Mouse (Mus musculus) c-Kit-positive CD71-positive TER-119-positive erythroid progenitor cells, embryonic 14.5 days (primary cell): ENCODE data around the gene Slc25a26.

Source experiments
- DNase-seq: peaks from one replicate; pipeline ENCODE4 v3.0.0-alpha.2; 2013; ENCODE audit warnings: low spot score

The Slc25a26 gene

DNA sequence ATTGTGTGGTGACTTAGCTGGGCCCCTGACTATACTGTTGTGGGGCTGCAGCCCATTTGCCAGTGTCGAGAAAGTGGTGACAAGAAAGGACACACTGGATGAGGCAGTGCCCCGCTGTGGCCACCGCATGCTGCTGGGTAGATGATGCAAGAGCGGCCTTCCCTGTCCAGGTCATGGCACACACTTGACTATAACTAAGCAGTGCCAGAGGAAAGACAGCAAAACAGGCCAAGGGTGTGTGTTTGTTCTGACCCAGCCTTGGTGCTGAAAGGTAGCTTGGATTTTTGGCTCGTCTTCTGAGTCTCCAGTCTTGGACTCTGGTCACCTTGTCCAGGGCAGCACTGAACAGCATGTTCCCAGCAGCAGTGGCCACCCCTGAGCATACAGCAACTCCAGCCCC is 101.0 kb downstream of the Slc25a26 start:
- DNase-seq = no peak

DNA sequence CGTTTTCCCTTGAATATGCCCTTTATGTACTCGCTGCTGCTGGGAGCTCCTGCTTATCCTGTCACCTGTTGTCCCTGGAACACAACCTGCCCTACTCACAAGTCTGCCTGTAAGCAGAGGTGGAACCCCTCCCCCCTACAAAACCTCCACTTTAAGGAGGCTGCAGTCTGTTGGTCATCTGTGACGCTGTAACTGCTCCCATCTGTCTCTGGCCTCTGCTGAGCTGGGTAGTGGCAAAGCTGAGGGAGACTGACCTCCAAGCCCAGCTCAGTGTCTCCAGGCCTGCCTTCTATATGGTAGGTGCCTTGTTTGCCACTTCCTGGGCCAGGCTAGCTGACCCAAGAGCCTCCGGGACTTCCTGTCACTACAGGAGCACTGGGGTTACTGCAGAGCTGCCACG is 101.7 kb downstream of the Slc25a26 start:
- DNase-seq = no peak

DNA sequence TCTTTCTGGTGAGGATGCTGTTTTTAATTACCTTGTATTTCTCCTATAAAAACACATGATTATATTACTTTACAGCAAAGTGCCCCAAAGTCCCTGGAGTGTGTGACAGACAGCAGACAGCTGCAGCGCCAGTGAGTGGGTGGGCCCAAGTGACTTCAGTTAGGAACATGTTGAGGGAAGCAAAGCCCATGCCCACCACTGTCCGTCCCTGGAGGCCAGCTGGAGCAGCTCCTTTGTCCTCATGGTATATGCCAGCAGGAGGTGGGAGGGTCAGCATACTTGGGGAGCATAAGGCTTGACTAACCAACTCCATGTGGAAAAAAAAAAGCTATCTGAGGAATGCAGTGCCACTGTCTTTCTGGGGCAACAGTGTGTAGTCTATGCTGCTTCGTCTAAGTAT is 103.9 kb downstream of the Slc25a26 start:
- DNase-seq = no peak

DNA sequence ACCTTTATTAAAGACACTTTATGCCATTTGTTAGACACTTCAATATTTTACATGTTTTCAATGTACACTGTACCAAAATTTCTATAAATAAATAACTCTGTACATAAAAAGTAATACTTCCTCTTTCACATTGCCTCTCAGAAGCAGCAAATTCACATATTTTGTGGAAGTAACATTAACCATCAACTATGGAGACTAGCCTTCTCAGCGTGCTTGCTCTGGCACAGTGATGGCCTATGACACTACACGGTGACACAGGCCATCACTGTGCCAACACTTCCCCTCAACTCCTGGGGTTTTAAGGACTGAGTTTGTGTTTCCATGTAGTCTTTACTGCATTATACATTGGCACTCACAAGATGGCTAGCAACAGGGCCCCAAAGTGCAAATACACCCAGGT is 104.4 kb downstream of the Slc25a26 start:
- no peak for DNase-seq

DNA sequence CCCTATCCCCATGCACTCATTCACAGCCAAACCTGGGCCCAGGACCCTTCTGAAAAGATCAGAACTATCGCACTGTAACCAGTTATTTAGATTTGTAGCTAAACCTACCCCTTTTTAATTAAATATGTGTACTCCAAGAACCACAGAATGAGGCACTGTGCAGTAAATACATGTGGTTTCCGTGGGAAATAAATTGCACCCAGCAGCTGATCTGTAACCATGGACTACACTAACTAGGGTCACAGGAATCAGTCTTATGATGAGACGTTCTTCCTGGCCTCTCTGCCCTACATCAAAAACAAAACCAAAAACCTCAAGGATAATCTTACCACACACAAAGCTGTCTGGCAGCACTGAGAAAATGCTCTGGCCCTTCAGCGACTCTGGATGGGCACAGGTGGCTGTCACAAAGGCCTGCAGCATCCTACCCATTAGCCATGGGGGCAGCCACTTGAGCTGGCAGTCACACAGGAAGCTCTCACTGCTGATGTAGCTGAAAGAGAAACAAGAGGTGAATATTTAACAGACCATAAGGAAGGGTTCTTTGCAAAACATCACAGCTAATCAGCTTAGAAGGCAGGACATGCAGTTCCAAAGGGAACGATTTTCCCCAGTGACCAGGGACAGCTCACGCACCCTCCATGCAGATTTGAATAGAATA is 113.2 kb downstream of the Slc25a26 start:
- no peak for DNase-seq

DNA sequence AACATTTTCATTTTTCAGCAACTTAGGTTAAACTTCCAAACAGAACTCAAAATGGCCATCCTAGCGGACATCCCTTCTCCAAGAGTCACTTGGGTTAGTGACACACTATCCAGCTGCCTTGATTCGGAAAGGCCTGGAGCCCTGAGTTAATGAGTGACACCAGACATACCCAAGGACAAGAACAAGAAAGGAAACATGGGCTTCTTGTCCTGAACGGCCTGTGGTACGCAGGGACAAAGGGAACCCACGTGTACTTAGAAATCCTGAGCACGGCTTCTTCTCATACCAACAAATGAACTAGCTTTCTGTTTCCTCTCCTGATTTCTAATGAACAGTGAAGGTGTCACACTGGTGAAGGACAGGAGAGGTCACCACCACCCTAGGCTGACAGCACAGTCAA is 114.2 kb downstream of the Slc25a26 start:
- DNase-seq = no peak

DNA sequence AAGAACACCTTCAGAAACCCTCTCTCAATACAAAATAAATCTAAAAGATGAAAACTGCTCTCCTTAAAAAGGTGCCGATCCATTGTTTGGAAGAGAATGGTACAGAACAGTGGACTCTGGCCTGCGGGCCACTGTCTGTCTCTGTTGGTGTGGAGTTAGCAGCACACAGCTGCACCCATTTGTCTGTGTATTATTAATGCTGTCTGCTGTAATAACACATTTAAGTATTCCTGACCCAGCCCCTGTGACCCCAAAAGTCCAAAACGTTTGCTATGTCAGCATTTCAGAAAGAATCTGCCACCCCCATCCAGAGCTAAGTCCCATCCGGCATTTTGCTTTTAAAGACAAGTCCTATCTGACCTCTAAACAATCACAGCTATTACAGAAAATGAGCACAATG is 115.8 kb downstream of the Slc25a26 start:
- DNase-seq = no peak

DNA sequence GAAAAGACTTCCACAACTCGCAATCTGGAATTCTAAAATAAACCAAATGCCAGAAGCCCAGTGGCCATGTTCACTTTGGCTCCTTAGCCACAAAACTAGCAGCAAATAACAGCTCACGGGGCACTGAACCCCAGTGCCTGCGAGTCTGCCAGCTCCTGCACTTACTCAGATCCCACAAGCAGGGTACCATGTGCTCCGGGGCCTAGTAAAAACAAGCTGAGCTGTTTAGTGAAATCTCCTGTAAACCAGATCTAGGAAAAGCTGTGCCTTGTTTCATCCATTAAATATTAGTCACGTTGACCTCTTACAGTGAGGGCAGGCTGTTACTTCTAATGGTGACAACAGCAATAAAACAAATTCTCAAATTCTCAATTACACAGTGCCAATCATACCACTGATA is 118.5 kb downstream of the Slc25a26 start:
- DNase-seq = no peak

DNA sequence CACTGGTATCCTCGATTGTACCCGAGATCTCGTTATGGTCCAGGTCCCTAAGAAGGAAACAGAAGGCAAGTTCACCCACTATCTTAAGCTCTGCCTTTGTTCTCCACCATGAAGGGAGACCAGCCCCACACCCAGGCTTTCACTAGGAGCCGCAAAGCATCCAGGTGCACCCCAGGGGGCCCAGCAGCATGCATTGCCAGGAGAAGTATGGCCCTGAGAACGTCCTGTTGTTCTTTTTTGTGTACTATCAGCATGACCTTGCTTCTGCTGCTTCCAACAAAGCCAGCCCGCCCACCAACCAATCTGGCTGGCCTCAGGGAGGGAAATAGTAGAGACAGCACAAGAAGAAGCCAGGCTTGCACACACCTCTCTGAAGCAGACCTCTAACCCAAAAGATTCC is 120.2 kb downstream of the Slc25a26 start:
- DNase-seq = no peak

DNA sequence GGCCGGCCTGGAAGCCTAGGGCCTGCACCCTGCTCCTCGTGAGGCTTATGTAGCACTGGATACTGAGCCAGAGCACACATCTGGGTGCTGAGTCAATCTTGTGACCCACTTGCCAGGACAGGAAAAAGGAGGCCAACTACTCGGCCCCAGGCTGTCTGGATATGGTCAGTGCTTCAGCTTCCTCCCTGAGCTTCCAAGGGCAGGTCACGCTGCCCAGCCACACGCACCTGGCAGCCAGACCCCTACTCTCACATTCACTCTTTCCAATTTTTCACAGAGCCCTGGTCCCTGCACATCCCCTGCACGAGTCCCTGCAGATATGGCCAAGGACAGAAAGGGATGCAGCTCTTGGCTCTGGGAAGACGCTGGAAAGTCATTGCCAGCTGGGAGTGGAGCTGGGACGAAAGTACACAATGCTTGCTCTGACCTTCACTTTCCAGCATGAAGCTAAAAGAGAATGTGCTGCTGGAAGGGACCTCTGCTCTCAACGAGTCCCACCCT is 120.7 kb downstream of the Slc25a26 start:
- no peak for DNase-seq

DNA sequence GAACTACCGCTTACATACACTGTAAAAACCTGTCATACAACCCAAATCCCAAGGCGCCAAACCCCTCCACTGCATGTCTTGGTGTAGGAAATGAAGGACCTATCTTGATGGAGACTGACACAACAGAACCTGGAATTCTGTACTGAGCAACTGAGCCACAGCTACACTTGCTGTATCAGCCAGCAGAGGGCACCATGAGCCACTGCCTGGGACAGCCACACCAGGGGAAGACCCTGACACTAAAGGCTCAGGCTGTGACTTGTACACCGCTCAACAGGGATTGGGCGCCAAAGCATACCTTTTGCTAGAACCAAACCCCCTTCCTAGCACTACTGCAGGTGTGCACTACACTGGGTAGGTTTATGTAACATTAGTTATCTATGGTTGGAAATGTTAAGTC is 122.9 kb downstream of the Slc25a26 start:
- no peak for DNase-seq

DNA sequence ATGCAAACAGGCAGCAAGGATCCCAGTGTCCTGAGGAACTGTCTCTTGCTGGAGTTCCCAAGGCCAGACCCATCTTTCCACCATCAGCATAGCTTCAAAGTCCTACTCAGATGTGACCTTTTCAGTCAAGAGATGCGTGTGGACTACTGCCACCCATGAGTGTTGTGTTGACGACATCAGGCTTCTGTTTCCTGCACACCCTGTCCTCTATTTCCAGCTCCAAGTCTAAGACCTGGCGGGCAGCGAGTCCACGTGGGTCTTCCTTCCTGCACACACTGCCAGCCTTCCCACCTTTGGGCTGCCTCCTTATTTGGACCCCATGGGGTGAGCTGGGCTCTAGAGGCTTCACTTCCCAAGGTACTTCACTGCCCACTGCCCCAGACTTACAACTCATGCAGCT is 124.4 kb downstream of the Slc25a26 start:
- DNase-seq = no peak

DNA sequence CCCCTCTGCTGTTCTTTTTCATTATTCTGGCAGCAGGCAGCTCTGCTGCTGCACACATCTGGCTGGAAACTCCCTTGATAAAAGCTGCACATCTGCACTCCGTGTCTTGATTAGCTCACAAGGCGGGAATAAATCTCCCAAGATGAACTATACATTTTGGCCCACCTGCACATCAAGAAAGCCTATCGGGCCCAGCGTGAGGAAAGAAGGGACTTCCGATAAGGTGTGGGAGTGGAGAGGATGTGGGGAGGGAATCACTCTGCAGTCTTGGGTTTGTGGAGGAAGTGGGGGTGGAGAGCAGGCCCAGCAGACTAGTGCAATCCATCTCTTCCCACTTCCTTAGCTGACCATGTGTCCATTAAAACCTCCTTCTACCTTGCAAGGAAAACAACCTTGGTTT is 125.8 kb downstream of the Slc25a26 start:
- DNase-seq = no peak

DNA sequence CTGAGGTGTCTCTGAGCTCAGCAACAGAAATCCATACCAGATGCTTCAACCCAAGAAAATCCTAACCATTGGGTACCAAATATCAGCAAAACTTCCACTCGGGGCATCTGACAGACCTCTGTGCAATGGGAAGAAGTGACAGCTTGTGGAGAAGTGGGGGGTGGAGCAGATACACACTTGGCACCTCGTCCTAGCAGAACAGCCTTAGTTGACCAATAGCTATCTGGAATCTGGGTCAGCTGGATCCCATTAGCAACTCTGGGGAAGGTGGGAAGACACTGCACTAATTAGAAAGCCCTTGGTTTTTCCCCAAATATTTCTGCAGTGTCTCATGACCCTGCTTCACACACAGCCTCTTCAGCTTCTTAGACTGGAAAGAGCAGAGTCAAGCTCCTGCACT is 126.7 kb downstream of the Slc25a26 start:
- DNase-seq = no peak

DNA sequence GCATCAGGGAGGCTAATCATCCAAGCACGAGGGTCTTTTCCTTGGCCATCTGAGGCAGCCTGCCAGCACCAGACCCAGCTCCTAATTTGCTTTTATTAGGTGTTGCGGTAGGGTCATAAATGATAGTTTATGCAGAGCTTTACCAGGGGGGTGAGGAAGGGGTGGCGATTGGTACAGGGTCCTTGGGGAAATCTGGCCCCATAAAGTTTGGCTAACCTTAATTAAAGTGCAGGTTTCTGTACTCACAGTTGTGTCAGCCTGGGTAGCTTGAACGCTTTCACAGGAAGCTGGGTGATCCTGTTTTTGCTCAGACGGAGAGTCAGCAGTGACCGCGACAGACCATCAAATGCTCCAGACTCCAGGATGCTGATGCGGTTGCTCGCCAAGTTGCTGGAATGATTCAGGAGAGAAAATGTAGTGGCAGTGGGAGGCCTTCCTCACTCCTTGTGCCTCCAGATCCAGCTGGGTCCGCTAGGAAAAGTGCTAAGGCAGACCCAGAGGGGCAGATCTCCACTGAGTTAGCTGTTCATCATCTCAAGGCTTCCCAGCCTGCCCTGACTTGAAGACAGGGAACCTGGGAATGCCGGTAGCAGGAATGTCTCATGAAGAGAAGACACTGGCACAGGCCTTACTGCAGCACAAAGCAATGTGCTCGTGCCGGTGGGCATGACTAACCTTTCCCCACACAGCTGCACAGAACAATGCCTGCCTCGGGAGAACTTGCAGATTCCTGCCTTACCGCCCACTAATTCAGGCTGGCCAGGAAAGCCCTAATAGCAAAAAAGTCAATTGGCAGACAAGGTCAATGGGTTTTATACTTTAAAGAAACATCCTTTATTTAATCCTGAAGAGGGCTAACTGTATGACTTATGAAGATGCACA is 127.8 kb downstream of the Slc25a26 start:
- DNase-seq = no peak

DNA sequence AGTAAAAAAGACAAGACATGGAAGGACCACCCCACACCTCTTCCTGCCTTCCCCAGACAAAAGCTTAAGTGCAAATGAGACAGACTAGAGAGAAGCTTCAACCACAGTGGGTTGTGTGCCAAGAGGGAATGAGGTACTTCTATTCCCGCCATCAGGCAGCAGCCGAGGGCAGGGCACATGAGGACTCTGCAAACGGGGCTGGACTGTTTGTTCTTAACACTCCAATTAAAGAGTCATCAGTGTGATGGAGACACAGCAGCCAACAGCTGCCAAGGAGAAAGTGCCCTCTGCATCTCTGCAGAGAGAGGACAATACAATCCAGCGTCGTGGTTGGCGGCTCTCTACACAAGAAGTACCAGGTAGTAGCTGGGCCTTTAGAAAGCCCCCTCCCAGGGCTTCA is 128.7 kb downstream of the Slc25a26 start:
- no peak for DNase-seq

DNA sequence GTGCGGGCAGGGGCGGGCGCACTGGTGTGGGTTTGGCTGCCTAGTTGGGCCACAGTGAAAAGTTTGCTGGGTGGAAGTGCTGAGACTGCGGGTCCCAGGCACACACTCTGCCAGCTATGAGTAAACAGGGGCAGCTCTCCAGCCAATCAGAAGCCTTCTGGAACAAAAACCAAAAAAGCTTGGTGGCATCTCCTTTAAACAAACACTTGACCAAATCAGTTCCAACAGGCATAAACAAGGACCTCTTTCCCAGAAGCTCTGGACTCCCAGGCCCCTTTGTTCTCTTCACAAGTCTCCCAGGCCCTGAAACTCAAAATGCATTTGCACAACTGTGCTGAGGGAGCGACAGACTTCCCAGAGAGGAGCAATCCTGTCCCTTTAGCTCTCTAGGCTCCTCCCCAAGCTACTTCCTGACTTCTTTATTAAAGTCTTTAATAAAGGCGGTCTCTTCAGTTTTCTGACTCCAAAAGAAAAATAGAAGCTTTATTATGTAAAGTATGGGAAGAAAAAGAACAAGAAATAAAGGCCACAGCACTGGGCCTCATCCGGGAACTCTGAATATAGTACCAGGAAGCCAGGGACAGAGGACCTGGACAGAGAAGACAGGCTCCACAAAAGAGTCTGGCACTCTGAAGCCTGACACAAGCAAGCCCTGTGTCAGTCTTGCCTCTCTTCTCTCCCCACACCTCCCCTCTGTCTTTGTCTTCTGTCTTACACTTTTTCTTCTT is 131.1 kb downstream of the Slc25a26 start:
- no peak for DNase-seq

DNA sequence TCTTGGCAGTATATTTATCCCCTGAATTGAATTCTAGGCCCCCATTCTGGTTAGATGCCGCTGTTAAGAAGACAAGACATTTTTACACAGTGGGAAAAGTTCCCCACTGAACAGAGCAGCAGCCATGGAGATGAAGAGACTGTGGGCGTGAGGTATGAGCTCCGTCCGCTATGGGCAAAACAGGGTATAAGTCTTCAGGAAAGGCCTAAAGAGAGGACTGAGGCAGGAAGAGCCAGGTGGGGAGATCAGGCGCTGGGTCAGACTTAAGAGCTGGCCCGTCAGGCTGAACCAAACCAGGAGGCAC is 131.6 kb downstream of the Slc25a26 start:
- DNase-seq = no peak

DNA sequence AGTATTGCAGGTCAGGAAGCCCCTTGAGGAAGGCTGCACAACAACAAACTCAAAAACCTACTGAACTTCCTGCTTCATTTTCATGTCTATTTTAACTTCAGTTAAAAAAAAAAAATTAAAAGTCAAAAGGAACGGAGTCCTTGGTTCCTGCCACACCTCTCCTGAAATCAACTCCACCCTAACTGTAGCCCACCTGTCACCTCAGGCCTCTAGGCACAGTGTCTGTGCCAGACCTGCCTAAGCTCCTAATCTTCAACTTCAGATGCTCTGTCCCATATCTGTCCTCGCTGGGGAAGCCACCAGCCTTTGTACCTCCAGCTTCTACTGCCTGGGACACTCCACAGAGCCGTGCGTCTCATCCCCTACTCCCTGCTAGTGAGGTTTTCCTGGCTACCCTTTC is 134.1 kb downstream of the Slc25a26 start:
- no peak for DNase-seq

DNA sequence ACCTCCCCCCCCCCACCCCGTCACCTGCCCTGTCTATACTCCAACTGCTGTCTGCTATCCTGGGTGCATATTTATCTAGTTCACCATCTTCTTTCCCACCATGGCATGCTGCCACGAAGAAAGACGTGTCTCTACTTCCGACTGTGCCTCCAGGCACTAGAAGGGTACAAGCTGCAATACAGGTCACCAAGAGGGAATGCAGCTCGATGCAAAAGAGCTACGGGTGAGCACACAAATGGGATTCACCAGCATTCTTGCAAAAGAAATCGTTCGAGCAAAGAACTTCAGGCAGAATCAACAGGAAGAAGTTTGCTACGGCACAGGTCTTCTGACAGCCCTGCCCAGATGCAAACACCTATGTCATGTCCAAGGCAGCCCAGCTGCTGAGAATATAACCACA is 134.6 kb downstream of the Slc25a26 start:
- DNase-seq = no peak

DNA sequence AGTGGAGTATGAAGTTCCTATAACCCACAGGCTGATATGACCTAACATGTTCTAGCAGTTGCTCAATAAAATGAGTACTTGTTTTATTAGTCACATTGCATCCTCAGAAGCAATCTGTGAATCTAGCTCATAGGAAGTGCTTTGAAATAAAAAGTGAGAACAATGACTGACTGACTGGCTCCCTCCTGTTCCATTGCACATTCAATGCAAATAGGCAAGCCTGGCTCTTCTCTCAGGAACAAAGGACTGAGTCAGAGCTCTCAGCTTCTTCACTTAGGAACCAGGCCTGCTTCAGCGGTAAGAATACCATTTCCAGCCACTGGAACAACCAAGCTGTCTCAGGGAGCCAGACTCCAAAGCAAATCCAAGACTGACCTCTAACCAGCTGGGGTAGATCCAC is 135.2 kb downstream of the Slc25a26 start:
- no peak for DNase-seq

DNA sequence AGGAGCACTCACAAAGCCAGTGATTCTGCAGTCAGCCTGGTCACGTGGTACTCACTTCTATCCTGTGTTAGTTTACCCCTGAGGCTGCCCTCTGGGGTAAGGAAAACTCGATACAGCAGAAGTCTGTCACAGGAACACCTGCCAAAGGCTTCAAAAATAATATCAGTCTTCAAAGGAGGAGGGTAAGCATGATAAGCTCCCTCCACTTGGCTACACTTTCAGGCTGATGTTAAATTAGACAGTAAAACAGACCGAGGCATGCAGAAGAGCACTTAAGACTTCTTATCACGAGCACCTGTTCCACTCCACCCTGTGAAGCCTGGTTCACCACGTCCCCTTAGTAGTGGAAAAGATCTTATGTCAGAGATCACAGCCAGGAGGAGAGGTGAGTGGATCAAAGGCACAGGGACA is 136.9 kb downstream of the Slc25a26 start:
- DNase-seq = no peak

DNA sequence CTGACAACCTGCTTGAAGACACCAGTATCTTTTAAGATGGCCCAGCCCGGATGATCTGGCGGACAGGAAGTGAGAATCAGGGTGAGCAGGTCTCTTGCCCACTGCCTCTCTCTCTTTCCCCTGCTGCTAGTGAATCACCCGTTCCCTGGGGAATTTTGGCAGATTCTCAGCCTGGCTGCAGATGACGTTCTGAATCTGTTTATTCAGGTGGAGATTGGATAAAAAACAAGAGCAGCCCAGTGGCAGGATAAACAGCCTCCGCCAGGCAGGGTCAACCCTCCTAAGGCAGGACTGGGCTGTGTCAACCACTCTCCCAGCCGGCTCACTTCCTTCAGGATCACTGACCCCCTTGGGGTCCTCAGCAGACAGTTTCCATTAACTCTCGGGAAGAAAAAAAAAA is 140.2 kb downstream of the Slc25a26 start:
- no peak for DNase-seq
